Mouse (Mus musculus) forebrain, embryonic 11.5 days (tissue): ENCODE measurements around the gene Tmem135. TPM values are rescaled to one million over a fixed set of nuclear protein-coding genes. Genes with fewer than 3 reads are reported as not detected.

Source experiments
- ATAC-seq: fragments of 200-750 bp; cut with Nextera tagmentation; replicated peaks from 2 replicates; pipeline ENCODE4 v1.8.0; 2017; ENCODE audit warnings: moderate TSS enrichment; ENCODE audit not compliant: low FRiP score
- DNase-seq: peaks from one replicate; pipeline ENCODE4 v3.0.0-alpha.2; 2017; ENCODE audit warnings: low spot score
- H3K27ac ChIP-seq: fragments of 300-500 bp; sonication (generic); 2 replicates; pipeline ENCODE4 v1.5.1; 2014; ENCODE audit warnings: low read depth, low read length
- H3K27me3 ChIP-seq: fragments of 300-500 bp; sonication (generic); 2 replicates; pipeline ENCODE4 v1.6.1; 2014; ENCODE audit warnings: mild to moderate bottlenecking, low read length, mixed read lengths; ENCODE audit not compliant: control insufficient read depth, insufficient read depth
- H3K36me3 ChIP-seq: fragments of 300-500 bp; sonication (generic); 2 replicates; pipeline ENCODE4 v1.6.1; 2014; ENCODE audit warnings: mild to moderate bottlenecking, low read length, moderate library complexity, mixed read lengths; ENCODE audit not compliant: control insufficient read depth, insufficient read depth
- H3K4me1 ChIP-seq: fragments of 300-500 bp; sonication (generic); replicated peaks from 2 replicates; pipeline ENCODE4 v1.6.1; 2014; ENCODE audit warnings: low read length, mixed read lengths; ENCODE audit not compliant: control insufficient read depth, insufficient read depth
- H3K4me2 ChIP-seq: fragments of 300-500 bp; sonication (generic); 2 replicates; pipeline ENCODE4 v1.6.1; 2014; ENCODE audit warnings: low read depth, mild to moderate bottlenecking, low read length, moderate library complexity, mixed read lengths; ENCODE audit not compliant: severe bottlenecking
- H3K4me3 ChIP-seq: fragments of 300-500 bp; sonication (generic); 2 replicates; pipeline ENCODE4 v1.5.1; 2014; ENCODE audit warnings: low read depth, low read length
- H3K9ac ChIP-seq: fragments of 300-500 bp; sonication (generic); 2 replicates; pipeline ENCODE4 v1.6.1; 2014; ENCODE audit warnings: low read length
- H3K9me3 ChIP-seq: fragments of 300-500 bp; sonication (generic); 2 replicates; pipeline ENCODE4 v1.6.1; 2016; ENCODE audit warnings: low read length, mixed read lengths; ENCODE audit not compliant: control insufficient read depth
- WGBS: fragments of 180-500 bp; shearing (Covaris S2); extraction: QIAGEN DNeasy Blood & Tissue Kit; methylation state at CpG from one replicate; pipeline ENCODE4 v1.1.7; 2014; 5-methylcytosine and 5-hydroxymethylcytosine counted together
- polyA plus RNA-seq: library from polyadenylated mRNA; unstranded; fragments of >200 nt; fragmentation: Nextera tagmentation; extraction: Ambion mirVana; gene quantifications from 2 replicates; pipeline ENCODE4 v1.2.1, GENCODE M21; 2014

The Tmem135 gene
- polyA plus RNA-seq, 1 experiment from 2014 or later, result 16.2 TPM

- Histone ChIP-seq H3K9me3 (no peaks in the 10 kb centered on the region), H3K27me3 (no peaks in the 10 kb centered on the region), H3K27ac (no peak overlapping the region), H3K4me3 (no peak overlapping the region), H3K9ac (no peak overlapping the region), H3K4me2 (no peak overlapping the region), H3K4me1 (no peaks in the 10 kb centered on the region), H3K36me3 (no peaks in the 10 kb centered on the region)
- no peak for DNase-seq
- 87% methylated on average over 9 of the region's 9 CpGs for WGBS
- ATAC-seq, result no peak
Observed at GRCm38 (mm10) chr7:89433193-89433892, 29.3 kb upstream of the Tmem135 start.

- Histone ChIP-seq H3K9me3 (no peaks in the 10 kb centered on the region), H3K27me3 (no peaks in the 10 kb centered on the region), H3K4me3 (no peak overlapping the region), H3K36me3 (no peaks in the 10 kb centered on the region), H3K27ac (no peak overlapping the region), H3K9ac (no peak overlapping the region), H3K4me2 (no peak overlapping the region), H3K4me1 (no peaks in the 10 kb centered on the region)
- ATAC-seq (no peak), DNase-seq (no peak)
- WGBS, result 94% methylated on average over 2 of the region's 2 CpGs
Observed at GRCm38 (mm10) chr7:89431185-89431584, 27.2 kb upstream of the Tmem135 start.

GRCm38 (mm10) chr7:89429326-89429725 is 25.3 kb upstream of the Tmem135 start:
- Histone ChIP-seq H3K9me3 (no peaks in the 10 kb centered on the region), H3K9ac (no peak overlapping the region), H3K4me3 (no peak overlapping the region), H3K27me3 (no peaks in the 10 kb centered on the region), H3K36me3 (no peaks in the 10 kb centered on the region), H3K27ac (no peak overlapping the region), H3K4me2 (no peak overlapping the region), H3K4me1 (no peaks in the 10 kb centered on the region)
- WGBS, result 69% methylated on average over 1 of the region's 1 CpGs
- no peak for ATAC-seq
- DNase-seq, result no peak

- Histone ChIP-seq H3K27me3 (no peaks in the 10 kb centered on the region), H3K4me1 (no peaks in the 10 kb centered on the region; the same call in 1 of the 2 replicates), H3K4me2 (no peak overlapping the region), H3K9me3 (no peaks in the 10 kb centered on the region), H3K9ac (no peak overlapping the region), H3K4me3 (no peak overlapping the region), H3K36me3 (no peaks in the 10 kb centered on the region), H3K27ac (no peak overlapping the region)
- WGBS, result 89% methylated on average over 5 of the region's 5 CpGs
- DNase-seq, result no peak
- ATAC-seq, result no peak
Observed at GRCm38 (mm10) chr7:89428804-89429203, 24.8 kb upstream of the Tmem135 start.

- WGBS, result 60% methylated on average over 5 of the region's 5 CpGs
- no peak for DNase-seq
Observed at GRCm38 (mm10) chr7:89427101-89427500, 23.1 kb upstream of the Tmem135 start.

GRCm38 (mm10) chr7:89425803-89426725 is 22.0 kb upstream of the Tmem135 start:
- peaks cover 2% of the 10 kb centered on the region; the same call in 1 of the 2 replicates for H3K4me1 ChIP-seq
- H3K27me3 ChIP-seq, result no peaks in the 10 kb centered on the region
- H3K36me3 ChIP-seq, result no peaks in the 10 kb centered on the region
- no peaks in the 10 kb centered on the region for H3K9me3 ChIP-seq
- no peak overlapping the region for H3K9ac ChIP-seq
- no peak overlapping the region for H3K27ac ChIP-seq
- H3K4me2 ChIP-seq, result no peak overlapping the region
- H3K4me3 ChIP-seq, result no peak overlapping the region
- ATAC-seq (no peak), DNase-seq (no peak)
- WGBS, result 73% methylated on average over 11 of the region's 11 CpGs

More at GRCm38 (mm10) chr7:89427101-89427500, 23.1 kb upstream of the Tmem135 start:
- no peak overlapping the region for H3K27ac ChIP-seq
- no peak overlapping the region for H3K9ac ChIP-seq
- no peak overlapping the region for H3K4me3 ChIP-seq
- ATAC-seq, result no peak
- H3K36me3 ChIP-seq, result no peaks in the 10 kb centered on the region
- H3K4me2 ChIP-seq, result no peak overlapping the region
- H3K27me3 ChIP-seq, result no peaks in the 10 kb centered on the region
- no peaks in the 10 kb centered on the region for H3K9me3 ChIP-seq
- peaks cover 2% of the 10 kb centered on the region; the same call in 1 of the 2 replicates for H3K4me1 ChIP-seq

GRCm38 (mm10) chr7:89424659-89425058 is 20.6 kb upstream of the Tmem135 start:
- Histone ChIP-seq H3K4me2 (no peak overlapping the region), H3K27ac (no peak overlapping the region), H3K36me3 (no peaks in the 10 kb centered on the region), H3K9me3 (no peaks in the 10 kb centered on the region), H3K4me3 (no peak overlapping the region), H3K9ac (no peak overlapping the region), H3K4me1 (peaks cover 2% of the 10 kb centered on the region; the same call in 1 of the 2 replicates), H3K27me3 (no peaks in the 10 kb centered on the region)
- WGBS, result 86% methylated on average over 5 of the region's 5 CpGs
- ATAC-seq (no peak), DNase-seq (no peak)

GRCm38 (mm10) chr7:89423688-89424255 is 19.8 kb upstream of the Tmem135 start:
- H3K36me3 ChIP-seq, result no peaks in the 10 kb centered on the region
- H3K27ac ChIP-seq, result no peak overlapping the region
- 59% methylated on average over 8 of the region's 8 CpGs for WGBS
- no peak overlapping the region for H3K4me3 ChIP-seq
- ATAC-seq (no peak), DNase-seq (no peak)
- H3K4me1 ChIP-seq, result peaks cover 2% of the 10 kb centered on the region; the same call in 1 of the 2 replicates
- no peak overlapping the region for H3K4me2 ChIP-seq
- no peak overlapping the region for H3K9ac ChIP-seq
- no peaks in the 10 kb centered on the region for H3K9me3 ChIP-seq
- H3K27me3 ChIP-seq, result no peaks in the 10 kb centered on the region
